Mouse (Mus musculus): ENCODE measurements around the gene Hist1h1t.

Hist1h1t gene

GRCm38 (mm10) chr13:23738677-23739068 lies 43.1 kb downstream of the Hist1h1t start, which contains the start of gene Hist1h1c:
Hist1h1c (plus strand) TSS chr13:23738808.
- peak; percentile 88 to 90 for DNase-seq

DNA sequence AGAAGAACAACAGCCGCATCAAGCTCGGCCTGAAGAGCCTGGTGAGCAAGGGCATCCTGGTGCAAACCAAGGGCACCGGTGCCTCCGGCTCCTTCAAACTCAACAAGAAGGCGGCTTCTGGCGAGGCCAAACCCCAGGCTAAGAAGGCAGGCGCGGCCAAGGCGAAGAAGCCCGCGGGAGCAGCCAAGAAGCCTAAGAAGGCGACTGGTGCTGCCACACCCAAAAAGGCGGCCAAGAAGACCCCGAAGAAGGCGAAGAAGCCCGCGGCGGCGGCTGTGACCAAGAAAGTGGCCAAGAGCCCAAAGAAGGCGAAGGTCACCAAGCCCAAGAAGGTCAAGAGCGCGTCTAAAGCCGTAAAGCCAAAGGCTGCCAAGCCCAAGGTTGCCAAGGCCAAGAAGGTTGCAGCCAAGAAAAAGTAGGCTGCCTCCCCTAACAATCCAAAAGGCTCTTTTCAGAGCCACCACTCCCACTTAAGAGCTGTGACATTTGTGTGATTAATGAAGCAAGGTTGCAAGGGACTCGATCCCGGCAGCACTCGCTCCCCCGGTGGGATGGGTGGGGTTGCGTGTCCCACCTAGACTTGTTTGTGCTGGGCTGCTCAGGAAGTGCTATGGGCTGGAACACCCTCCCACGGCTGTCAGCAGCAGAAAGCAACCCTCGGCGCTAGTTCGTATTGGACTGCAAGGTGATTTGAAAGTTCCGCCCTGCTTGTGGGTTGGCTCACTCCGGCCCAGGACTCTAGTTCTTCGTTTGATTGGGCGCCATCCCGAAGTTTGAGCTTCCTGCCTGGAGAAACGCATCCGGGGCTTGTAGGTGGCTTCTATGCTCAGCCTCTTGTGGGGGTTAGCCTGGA lies 43.7 kb downstream of the Hist1h1t start:
- DNase-seq, result peak; percentile 97

GRCm38 (mm10) chr13:23739922-23740252 lies 44.3 kb downstream of the Hist1h1t start:
- no peak for DNase-seq

DNA sequence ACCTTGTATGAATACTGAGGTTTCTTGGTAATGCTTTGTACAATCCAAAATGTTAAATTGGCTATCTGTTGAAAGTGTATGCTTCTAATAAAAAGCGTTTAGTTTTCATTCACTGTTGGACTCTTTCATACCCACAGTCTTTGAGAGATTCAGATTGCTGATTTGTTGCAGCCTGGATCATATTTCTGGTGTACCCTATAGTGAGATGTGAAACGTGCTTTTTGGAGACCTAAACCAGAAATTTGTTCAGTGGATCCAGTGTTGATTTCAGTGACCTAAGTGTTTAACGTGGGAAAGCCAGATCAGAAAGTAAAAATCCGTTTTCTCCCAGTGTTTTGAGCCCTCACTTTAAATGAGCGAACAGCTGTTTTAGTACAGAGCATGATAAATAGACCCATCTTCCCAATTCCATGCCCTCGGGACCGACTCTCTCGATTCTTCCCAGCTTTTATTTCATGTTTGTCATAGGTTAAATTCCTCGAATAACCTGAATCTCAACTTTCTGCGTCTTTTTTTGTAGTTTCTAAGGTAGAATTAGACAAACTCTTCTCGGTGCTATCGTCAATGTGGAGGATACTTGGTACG lies 44.7 kb downstream of the Hist1h1t start:
- DNase-seq, result no peak

DNA sequence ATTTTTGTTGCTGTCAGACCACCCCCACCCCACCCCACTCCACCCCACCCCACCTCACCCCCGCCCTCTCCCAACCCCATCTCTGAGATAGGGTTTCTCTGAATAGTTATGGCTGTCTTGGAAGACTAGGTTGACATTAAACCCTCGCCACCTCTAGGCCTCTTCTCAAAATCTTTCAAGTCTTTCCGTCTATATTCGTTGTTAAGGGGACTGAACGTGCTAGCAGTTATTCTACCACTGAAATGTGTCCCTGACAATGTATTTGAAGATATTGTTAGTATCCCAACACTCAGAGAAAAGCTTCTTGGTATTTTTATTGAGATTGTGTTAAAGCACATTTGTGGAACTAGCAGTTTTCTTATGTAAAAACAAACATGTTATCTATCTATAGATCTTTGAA lies 45.3 kb downstream of the Hist1h1t start:
- no peak for DNase-seq

GRCm38 (mm10) chr13:23742007-23742406 lies 46.4 kb downstream of the Hist1h1t start:
- DNase-seq, result no peak

GRCm38 (mm10) chr13:23743215-23743614 lies 47.6 kb downstream of the Hist1h1t start:
- DNase-seq, result no peak

GRCm38 (mm10) chr13:23743963-23744362 lies 48.3 kb downstream of the Hist1h1t start:
- no peak for DNase-seq

DNA sequence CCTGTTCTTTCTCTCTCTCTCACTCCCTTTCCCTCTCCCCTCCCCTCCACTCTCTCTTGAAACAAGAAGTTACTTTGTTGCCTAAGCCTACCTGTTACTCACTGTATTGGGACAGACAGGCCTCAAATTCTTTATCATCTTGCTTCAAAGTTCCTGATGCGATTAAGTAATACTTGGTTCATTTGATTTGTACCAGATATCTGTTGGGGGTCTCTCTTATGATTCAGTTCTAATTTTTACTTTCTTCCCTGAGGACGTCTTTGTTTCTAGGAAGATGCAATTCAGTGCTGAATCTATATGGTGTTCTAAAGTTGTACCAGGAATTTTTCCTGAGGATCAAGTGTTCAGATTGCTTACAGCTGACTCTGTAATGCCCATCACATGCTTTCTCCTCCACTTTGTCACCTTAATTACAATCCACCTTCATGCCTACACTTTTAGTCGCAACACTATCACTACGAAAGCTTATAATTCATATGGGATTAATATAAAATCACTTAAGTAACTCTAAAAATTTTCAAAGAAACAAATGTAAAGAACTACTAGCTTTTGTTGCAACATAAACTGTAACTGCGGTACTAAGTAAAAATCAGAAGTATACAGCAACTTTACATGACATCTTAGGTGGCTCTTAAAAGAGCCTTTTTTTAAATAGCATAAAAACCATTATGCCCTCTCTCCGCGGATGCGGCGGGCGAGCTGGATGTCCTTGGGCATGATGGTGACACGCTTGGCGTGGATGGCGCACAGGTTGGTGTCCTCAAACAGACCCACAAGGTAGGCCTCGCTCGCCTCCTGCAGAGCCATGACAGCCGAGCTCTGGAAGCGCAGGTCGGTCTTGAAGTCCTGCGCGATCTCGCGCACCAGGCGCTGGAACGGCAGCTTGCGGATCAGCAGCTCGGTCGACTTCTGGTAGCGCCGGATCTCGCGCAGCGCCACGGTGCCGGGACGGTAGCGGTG lies 49.1 kb downstream of the Hist1h1t start:
- DNase-seq, result no peak

DNA sequence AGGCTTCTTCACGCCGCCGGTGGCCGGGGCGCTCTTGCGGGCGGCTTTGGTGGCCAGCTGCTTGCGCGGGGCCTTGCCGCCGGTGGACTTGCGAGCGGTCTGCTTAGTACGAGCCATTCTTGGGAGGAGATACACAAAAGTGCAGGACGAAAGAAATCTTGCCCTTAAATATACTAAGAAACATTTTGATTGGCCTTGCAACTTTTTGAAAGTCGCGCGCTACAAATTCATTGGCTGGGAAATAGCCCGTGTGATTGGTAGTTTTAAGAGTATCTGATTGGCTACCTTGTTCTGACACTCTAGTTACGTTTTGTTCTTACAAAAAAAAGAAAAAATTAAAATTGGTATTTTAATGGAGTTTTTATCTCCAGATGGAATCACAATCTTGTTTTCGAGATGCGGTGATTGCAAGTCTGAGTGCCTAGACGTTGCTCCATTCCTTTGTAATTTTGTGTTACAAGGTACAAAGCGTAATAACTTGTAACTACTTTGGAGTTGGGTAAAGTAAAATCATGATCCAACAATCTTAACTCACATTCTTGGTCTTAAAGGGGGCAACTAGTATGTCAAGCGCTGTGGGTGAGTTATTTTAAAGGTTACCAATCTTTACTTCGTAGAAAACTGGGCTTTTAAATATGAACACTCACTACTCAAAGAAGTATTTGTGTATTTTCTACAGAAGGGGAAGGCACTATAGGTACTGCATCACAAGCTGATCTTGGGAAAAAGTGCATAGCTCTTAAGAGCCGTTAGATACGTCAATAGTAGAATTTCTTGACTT lies 50.0 kb downstream of the Hist1h1t start, which contains the start of gene Hist1h3c:
TSS of gene Hist1h3c (minus strand) at position 222 of the 781 bp plus-strand sequence.
- DNase-seq, result peak; percentile 79 to 84

Measured in lung, adult 18-20 months (tissue).